ENCODE assay signal across 17 mouse cellular contexts in the genomic region with DNA sequence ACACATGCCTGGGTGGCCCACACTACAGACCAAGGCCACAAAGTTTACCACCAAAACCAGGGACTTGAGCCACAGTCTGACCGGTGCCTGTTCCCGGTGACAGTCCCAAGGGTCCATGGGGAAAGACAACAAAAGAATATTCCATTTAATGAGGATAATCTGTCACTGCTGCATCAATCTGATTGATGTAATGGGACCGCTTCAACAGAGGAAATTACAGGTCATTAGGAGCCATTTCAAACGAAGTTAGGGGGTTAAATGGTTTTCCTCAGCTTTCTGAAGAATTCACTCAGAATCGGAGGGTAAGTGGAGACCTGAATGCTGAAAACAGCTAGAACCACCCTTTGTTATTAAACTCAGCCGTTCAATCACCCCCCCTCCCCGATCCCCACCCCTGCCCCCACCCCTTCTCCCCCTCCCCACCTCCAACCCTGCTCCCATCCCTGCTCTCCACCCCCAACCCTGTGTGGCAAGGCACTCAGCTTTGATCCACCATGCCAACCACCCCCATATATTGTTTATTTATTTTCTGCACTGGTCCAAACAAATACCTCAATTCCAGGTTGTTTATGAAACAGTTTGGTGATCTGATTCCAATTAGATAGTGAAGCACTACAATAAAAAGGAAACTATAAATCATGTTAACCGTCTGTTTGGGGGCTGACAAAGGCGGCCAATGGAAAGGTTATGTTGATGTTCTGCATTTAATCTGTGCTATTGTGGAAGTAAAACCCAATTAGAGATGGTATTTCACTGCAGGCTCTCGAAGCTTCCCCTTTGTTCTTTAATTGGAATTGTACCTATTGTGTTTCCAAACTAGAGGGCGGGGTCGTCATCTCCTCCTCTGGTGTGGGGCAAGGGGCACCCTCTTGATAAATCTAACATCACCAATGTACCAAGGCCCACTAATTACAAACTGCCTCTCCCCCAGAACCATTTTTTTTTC.
DNase-seq lines count a peak whose midpoint lies in the region; ATAC-seq lines count a peak whose summit lies in the region.
"Had no signal": no experiment of that assay in that cellular context is flagged by ENCODE, and none has a peak within 500 bp of the region (broad histone marks: within the 10 kb centered on the region; RNA-seq: fewer than 3 reads in every experiment).

No protein-coding gene starts in this region.

- H3K4me1 ChIP-seq in hindbrain, embryonic 11.5 days (replicated peaks; ENCODE audit: control insufficient read depth, insufficient read depth, low read length), result no peaks in the 10 kb centered on the region
- no peaks in the 10 kb centered on the region for H3K4me1 ChIP-seq in hindbrain, embryonic 16.5 days (ENCODE audit: control insufficient read depth, insufficient read depth, low read depth, low read length)
- peaks cover 50% of the 10 kb centered on the region for H3K4me1 ChIP-seq in neural tube, embryonic 13.5 days (replicated peaks)
- peaks cover 23% of the 10 kb centered on the region for H3K4me1 ChIP-seq in neural tube, embryonic 15.5 days
- H3K4me1 ChIP-seq in hindbrain, embryonic 13.5 days (replicated peaks), result peaks cover 46% of the 10 kb centered on the region
- H3K4me1 ChIP-seq: limb, embryonic 15.5 days had no signal

- no peaks in the 10 kb centered on the region for H3K9me3 ChIP-seq in hindbrain, embryonic 11.5 days (ENCODE audit: control insufficient read depth, low read length)
- no peaks in the 10 kb centered on the region for H3K9me3 ChIP-seq in hindbrain, embryonic 16.5 days (ENCODE audit: control insufficient read depth, low read length)
- no peaks in the 10 kb centered on the region for H3K9me3 ChIP-seq in neural tube, embryonic 13.5 days
- H3K9me3 ChIP-seq in neural tube, embryonic 15.5 days (replicated peaks), result no peaks in the 10 kb centered on the region
- no peaks in the 10 kb centered on the region for H3K9me3 ChIP-seq in hindbrain, embryonic 13.5 days
- H3K9me3 ChIP-seq: limb, embryonic 15.5 days had no signal

- peak overlapping the region; percentile 37; the same call in 1 of the 2 replicates for H3K27ac ChIP-seq in hindbrain, embryonic 11.5 days (ENCODE audit: low read depth, low read length)
- H3K27ac ChIP-seq in hindbrain, embryonic 16.5 days (ENCODE audit: low read depth, low read length), result no peak overlapping the region
- peak overlapping the region; percentile 65 for H3K27ac ChIP-seq in neural tube, embryonic 13.5 days (replicated peaks)
- no peak overlapping the region for H3K27ac ChIP-seq in neural tube, embryonic 15.5 days (replicated peaks)
- H3K27ac ChIP-seq in hindbrain, embryonic 13.5 days, result peak overlapping the region; percentile 66
- H3K27ac ChIP-seq: limb, embryonic 15.5 days had no signal

- WGBS in hindbrain, embryonic 11.5 days, result 44% methylated on average over 12 of the region's 12 CpGs
- WGBS in hindbrain, embryonic 16.5 days, result 30% methylated on average over 12 of the region's 12 CpGs
- WGBS in neural tube, embryonic 13.5 days, result 15% methylated on average over 12 of the region's 12 CpGs
- WGBS in neural tube, embryonic 15.5 days, result 16% methylated on average over 12 of the region's 12 CpGs
- WGBS in hindbrain, embryonic 13.5 days, result 23% methylated on average over 12 of the region's 12 CpGs

- no peaks in the 10 kb centered on the region for H3K36me3 ChIP-seq in hindbrain, embryonic 11.5 days (ENCODE audit: control insufficient read depth, insufficient read depth, low read length)
- H3K36me3 ChIP-seq in hindbrain, embryonic 16.5 days (ENCODE audit: control insufficient read depth, insufficient read depth, low read length), result no peaks in the 10 kb centered on the region
- H3K36me3 ChIP-seq in neural tube, embryonic 13.5 days, result no peaks in the 10 kb centered on the region
- H3K36me3 ChIP-seq in neural tube, embryonic 15.5 days, result no peaks in the 10 kb centered on the region
- H3K36me3 ChIP-seq in hindbrain, embryonic 13.5 days, result no peaks in the 10 kb centered on the region
- H3K36me3 ChIP-seq: limb, embryonic 15.5 days had no signal

- H3K9ac ChIP-seq in hindbrain, embryonic 11.5 days (ENCODE audit: low read depth, low read length), result no peak overlapping the region
- H3K9ac ChIP-seq in hindbrain, embryonic 16.5 days (ENCODE audit: low read depth, low read length), result no peak overlapping the region
- no peak overlapping the region for H3K9ac ChIP-seq in neural tube, embryonic 13.5 days
- no peak overlapping the region for H3K9ac ChIP-seq in neural tube, embryonic 15.5 days (replicated peaks)
- H3K9ac ChIP-seq in hindbrain, embryonic 13.5 days, result no peak overlapping the region
- H3K9ac ChIP-seq: limb, embryonic 15.5 days had no signal

- H3K4me3 ChIP-seq in hindbrain, embryonic 11.5 days (ENCODE audit: low read depth, low read length), result no peak overlapping the region
- H3K4me3 ChIP-seq in hindbrain, embryonic 16.5 days (ENCODE audit: low read length), result no peak overlapping the region
- H3K4me3 ChIP-seq in neural tube, embryonic 13.5 days, result no peak overlapping the region
- H3K4me3 ChIP-seq in neural tube, embryonic 15.5 days (replicated peaks), result no peak overlapping the region
- H3K4me3 ChIP-seq in hindbrain, embryonic 13.5 days, result no peak overlapping the region
- H3K4me3 ChIP-seq: limb, embryonic 15.5 days had no signal

- no peak overlapping the region for H3K4me2 ChIP-seq in hindbrain, embryonic 11.5 days (replicated peaks; ENCODE audit: low read depth, low read length)
- H3K4me2 ChIP-seq in hindbrain, embryonic 16.5 days (ENCODE audit: low read length), result no peak overlapping the region
- no peak overlapping the region for H3K4me2 ChIP-seq in neural tube, embryonic 13.5 days
- no peak overlapping the region for H3K4me2 ChIP-seq in neural tube, embryonic 15.5 days
- no peak overlapping the region for H3K4me2 ChIP-seq in hindbrain, embryonic 13.5 days
- H3K4me2 ChIP-seq: limb, embryonic 15.5 days had no signal

- H3K27me3 ChIP-seq in hindbrain, embryonic 11.5 days (ENCODE audit: control insufficient read depth, insufficient read depth, low read length), result no peaks in the 10 kb centered on the region
- H3K27me3 ChIP-seq in hindbrain, embryonic 16.5 days (replicated peaks; ENCODE audit: control insufficient read depth, insufficient read depth, low read length), result no peaks in the 10 kb centered on the region
- H3K27me3 ChIP-seq in neural tube, embryonic 13.5 days, result no peaks in the 10 kb centered on the region
- no peaks in the 10 kb centered on the region for H3K27me3 ChIP-seq in neural tube, embryonic 15.5 days (replicated peaks)
- H3K27me3 ChIP-seq in hindbrain, embryonic 13.5 days, result no peaks in the 10 kb centered on the region; the same call in 1 of the 2 replicates
- H3K27me3 ChIP-seq: limb, embryonic 15.5 days had no signal

- DNase-seq in hindbrain, embryonic 11.5 days (ENCODE audit: low spot score), result peak; percentile 36
- no peak for DNase-seq in cerebellum, postnatal 4 days (ENCODE audit: low spot score in 2 of 2)
- DNase-seq in right cerebral cortex, postnatal 25 days, result no peak
- DNase-seq: adrenal gland, postnatal 14 days; B cell, adult 2 months; cerebellum, adult 18-20 months; gastrocnemius, postnatal 25 days; kidney, postnatal 14 days; layer of hippocampus, adult 9-11 months; lung, adult 18-20 months; right cerebral cortex, postnatal 14 days had no signal

- no peak for ATAC-seq in hindbrain, embryonic 11.5 days (ENCODE audit: low FRiP score)
- no peak for ATAC-seq in hindbrain, embryonic 16.5 days
- no peak for ATAC-seq in neural tube, embryonic 13.5 days (ENCODE audit: low read depth)
- no peak for ATAC-seq in neural tube, embryonic 15.5 days (ENCODE audit: low FRiP score)
- ATAC-seq in hindbrain, embryonic 13.5 days (ENCODE audit: low FRiP score), result no peak
- ATAC-seq: inflammation-experienced regulatory T-cells, adult 6 months had no signal

Comparison
In these comparisons a context has a peak if more than half of its experiments do, and no peak if none do; other contexts are left out.
1. H3K27ac ChIP-seq: peak in hindbrain, embryonic 11.5 days (single experiment), neural tube, embryonic 13.5 days (single experiment) and hindbrain, embryonic 13.5 days (single experiment); none in hindbrain, embryonic 16.5 days (single experiment) and neural tube, embryonic 15.5 days (single experiment).